Mouse (Mus musculus) frontal cortex, postnatal 25 days (tissue): ENCODE results near the gene Rdh19.
"Not testable (repeated sequence)": the region's sequence is repeated elsewhere in the genome, so short reads cannot be mapped to it uniquely, and the experiment has no call there.

ENCODE experiments used
- DNase-seq, 2 experiments: peaks; one replicate each; pipeline ENCODE4 v3.0.0; 2022; ENCODE audit warnings: low spot score in 2 of 2

Rdh19 gene

GRCm38 (mm10) chr10:127849628-127850027, at the start of gene Rdh19:
Gene Rdh19, plus strand, starts transcription at chr10:127849928.
- DNase-seq, result no peak

GRCm38 (mm10) chr10:127800891-127801290, 48.8 kb upstream of the Rdh19 start, which contains the start of gene Rdh16:
Gene Rdh16, plus strand, starts transcription at chr10:127801152.
- no peak for DNase-seq

GRCm38 (mm10) chr10:127801612-127802011, 48.1 kb upstream of the Rdh19 start:
- DNase-seq, result no peak

- DNase-seq, result no peak
Observed at GRCm38 (mm10) chr10:127802236-127802635, 47.5 kb upstream of the Rdh19 start.

GRCm38 (mm10) chr10:127804416-127804815, 45.3 kb upstream of the Rdh19 start:
- DNase-seq, result no peak

GRCm38 (mm10) chr10:127815888-127816287, 33.8 kb upstream of the Rdh19 start:
- no peak for DNase-seq

- DNase-seq, result not testable (repeated sequence)
Observed at GRCm38 (mm10) chr10:127817268-127817910, 32.3 kb upstream of the Rdh19 start.

GRCm38 (mm10) chr10:127821806-127822205, 27.9 kb upstream of the Rdh19 start:
- not testable (repeated sequence) for DNase-seq

- no peak for DNase-seq
Observed at GRCm38 (mm10) chr10:127825386-127825785, 24.3 kb upstream of the Rdh19 start.

- DNase-seq, result no peak
Observed at GRCm38 (mm10) chr10:127829121-127829520, 20.6 kb upstream of the Rdh19 start.

GRCm38 (mm10) chr10:127834186-127834585, 15.5 kb upstream of the Rdh19 start:
- DNase-seq, result not testable (repeated sequence)

- DNase-seq, result no peak
Observed at GRCm38 (mm10) chr10:127835292-127835691, 14.4 kb upstream of the Rdh19 start.

GRCm38 (mm10) chr10:127837793-127838192, 11.9 kb upstream of the Rdh19 start:
- DNase-seq, result not testable (repeated sequence)

- no peak for DNase-seq
Observed at GRCm38 (mm10) chr10:127838539-127838938, 11.2 kb upstream of the Rdh19 start.

- no peak for DNase-seq
Observed at GRCm38 (mm10) chr10:127840776-127841175, 9.0 kb upstream of the Rdh19 start.

GRCm38 (mm10) chr10:127845945-127846344, 3.8 kb upstream of the Rdh19 start:
- not testable (repeated sequence) for DNase-seq

GRCm38 (mm10) chr10:127848089-127848488, 1.6 kb upstream of the Rdh19 start:
- no peak for DNase-seq

- DNase-seq, result no peak
Observed at GRCm38 (mm10) chr10:127856376-127856775, 6.6 kb downstream of the Rdh19 start.

GRCm38 (mm10) chr10:127864931-127865330, 15.2 kb downstream of the Rdh19 start:
- DNase-seq, result no peak

- DNase-seq, result no peak
Observed at GRCm38 (mm10) chr10:127866232-127866631, 16.5 kb downstream of the Rdh19 start, which contains the start of gene Rdh16f2. Gene Rdh16f2, plus strand, starts transcription at chr10:127866474.

GRCm38 (mm10) chr10:127872484-127872883, 22.8 kb downstream of the Rdh19 start:
- no peak for DNase-seq

- DNase-seq, result no peak
Observed at GRCm38 (mm10) chr10:127877681-127878080, 28.0 kb downstream of the Rdh19 start.

- no peak for DNase-seq
Observed at GRCm38 (mm10) chr10:127878262-127879057, 28.7 kb downstream of the Rdh19 start.
